Mouse (Mus musculus): ENCODE measurements around the gene Nceh1. TPM values are rescaled to one million over a fixed set of nuclear protein-coding genes. Genes with fewer than 3 reads are reported as not detected.

Gene Nceh1
- polyA plus RNA-seq, 1 experiment: 92.6 TPM

DNA sequence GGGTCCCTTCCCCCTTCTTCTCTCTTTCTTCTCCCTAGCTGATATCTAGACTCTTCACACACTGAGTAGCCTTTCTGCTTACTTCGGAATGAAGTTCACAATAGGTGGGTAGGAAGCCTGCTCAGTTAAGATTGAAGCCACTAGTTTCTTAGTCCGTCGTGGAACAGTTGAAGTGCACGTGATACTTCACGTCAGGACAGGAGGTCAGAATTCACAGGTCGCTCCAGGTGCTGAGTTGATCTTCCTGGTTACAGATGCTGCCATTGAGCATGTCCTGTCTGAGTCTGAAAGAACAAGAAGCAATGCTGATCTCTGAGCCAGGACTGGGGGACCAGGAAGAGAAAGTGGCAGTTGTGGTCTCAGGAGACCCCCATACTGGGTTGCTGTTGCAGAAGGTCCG, 16.4 kb downstream of the Nceh1 start:
- no peak overlapping the region for H3K4me3 ChIP-seq (replicated peaks; ENCODE audit: extremely low read depth, low read depth, low read length)
- no peak for DNase-seq
- TF ChIP-seq POLR2A (IDR thresholded peaks at IDR 0.05; ENCODE audit: borderline replicate concordance, extremely low read depth, low read depth, low read length) (no peak), CTCF (IDR thresholded peaks at IDR 0.05; ENCODE audit: insufficient read depth, low read length) (no peak)
- H3K4me1 ChIP-seq (ENCODE audit: control insufficient read depth, insufficient read depth, low read length): no peaks in the 10 kb centered on the region
- 83% methylated on average over 7 of the region's 7 CpGs for WGBS

DNA sequence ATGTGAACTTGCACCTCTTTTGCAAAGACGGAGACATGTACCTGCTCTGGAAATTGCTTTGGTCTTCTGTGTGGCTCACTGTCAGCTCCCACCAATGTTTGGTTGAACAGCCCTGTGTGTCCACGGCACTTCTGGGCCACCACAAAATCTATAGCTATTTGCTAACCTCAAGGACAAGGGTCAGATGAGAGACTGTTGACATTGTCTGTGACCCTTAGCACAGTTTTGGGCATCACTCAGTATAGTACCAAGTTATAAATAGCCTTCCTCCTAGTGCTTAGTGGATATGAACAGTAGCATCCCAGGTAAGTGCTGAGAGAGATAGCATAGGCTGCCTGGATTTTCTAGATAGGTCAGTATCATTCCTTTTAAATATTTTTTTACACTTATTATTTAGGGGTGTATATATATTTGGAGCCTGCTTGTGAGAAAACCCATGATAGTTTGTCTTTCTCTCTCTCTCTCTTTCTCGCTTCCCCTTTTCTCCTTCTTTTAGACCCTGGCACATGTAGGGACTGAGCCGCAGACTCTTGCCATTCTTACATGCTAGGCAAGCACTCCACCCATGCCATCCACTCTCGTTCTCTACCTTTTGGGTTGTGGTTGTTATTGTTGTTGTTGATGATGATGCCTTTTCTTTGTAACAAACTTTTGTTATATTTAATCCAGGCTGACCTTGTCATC, 19.1 kb downstream of the Nceh1 start:
- no peak for TF ChIP-seq POLR2A (IDR thresholded peaks at IDR 0.05; ENCODE audit: borderline replicate concordance, extremely low read depth, low read depth, low read length)
- no peak for TF ChIP-seq CTCF (IDR thresholded peaks at IDR 0.05; ENCODE audit: insufficient read depth, low read length)
- no peaks in the 10 kb centered on the region; the same call in 1 of the 2 replicates for H3K4me1 ChIP-seq (ENCODE audit: control insufficient read depth, insufficient read depth, low read length)
- WGBS: 83% methylated on average over 5 of the region's 5 CpGs

DNA sequence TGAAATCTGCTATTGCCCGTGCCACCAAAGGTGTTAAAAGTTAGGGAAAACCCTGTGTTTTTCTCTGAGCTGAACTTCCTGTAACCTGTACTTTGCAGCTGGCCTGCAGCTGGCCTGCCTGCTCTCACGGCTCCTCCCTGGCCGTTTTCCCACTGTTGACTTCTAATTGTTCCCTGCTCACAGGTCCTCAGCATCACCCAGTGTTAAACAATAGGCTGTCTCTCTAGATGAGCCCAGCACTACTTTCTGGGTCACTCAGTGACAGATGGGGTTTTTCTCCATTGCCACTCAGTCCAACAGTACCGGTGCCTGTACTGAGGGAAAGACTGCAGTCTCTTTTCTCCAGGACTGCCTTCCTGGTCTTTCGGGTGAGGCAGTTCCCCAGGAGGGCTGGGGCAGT, 22.3 kb downstream of the Nceh1 start:
- no peak for DNase-seq
- H3K4me1 ChIP-seq (ENCODE audit: control insufficient read depth, insufficient read depth, low read length): no peaks in the 10 kb centered on the region; the same call in 1 of the 2 replicates
- TF ChIP-seq POLR2A (IDR thresholded peaks at IDR 0.05; ENCODE audit: borderline replicate concordance, extremely low read depth, low read depth, low read length) (no peak), CTCF (IDR thresholded peaks at IDR 0.05; ENCODE audit: insufficient read depth, low read length) (no peak)
- 23% methylated on average over 5 of the region's 5 CpGs for WGBS
- H3K4me3 ChIP-seq (replicated peaks; ENCODE audit: extremely low read depth, low read depth, low read length): no peak overlapping the region

More for the DNA sequence above, 19.1 kb downstream of the Nceh1 start:
- DNase-seq: no peak
- no peak overlapping the region for H3K4me3 ChIP-seq (replicated peaks; ENCODE audit: extremely low read depth, low read depth, low read length)

DNA sequence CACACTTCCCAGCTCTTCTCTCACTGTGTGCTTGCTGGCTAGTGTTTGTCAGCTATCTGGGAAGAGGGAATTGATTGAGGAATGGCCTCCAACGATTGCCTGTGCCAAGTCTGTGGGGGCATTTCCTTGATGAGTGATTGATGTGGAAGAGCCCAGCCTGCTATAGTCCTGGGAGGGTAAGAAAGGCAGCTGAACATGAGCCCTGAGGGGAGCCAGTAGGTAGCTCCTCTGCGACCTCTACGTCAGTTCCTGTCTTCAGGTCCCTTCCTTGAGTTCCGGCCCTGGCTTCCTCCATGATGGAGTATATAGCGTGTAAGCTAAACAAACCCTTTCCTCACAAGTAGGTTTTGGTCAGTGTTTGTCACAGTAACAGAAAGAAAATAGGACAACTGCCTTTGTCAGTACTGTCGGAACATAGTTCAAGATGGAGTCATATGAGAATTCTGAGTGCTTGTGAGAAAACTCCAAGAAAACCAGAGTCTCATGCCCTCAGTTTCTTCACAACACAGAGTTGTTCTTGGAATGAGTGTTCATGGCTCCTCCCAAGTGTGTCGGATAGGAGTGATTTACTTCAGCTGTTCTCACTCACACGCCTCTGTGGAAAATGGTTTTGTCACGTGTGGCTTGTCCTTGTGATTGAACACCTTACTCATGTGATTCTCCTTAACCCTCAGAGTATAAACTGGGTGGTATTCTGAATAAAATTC, 22.9 kb downstream of the Nceh1 start:
- no peak for TF ChIP-seq POLR2A (IDR thresholded peaks at IDR 0.05; ENCODE audit: borderline replicate concordance, extremely low read depth, low read depth, low read length)
- TF ChIP-seq CTCF (IDR thresholded peaks at IDR 0.05; ENCODE audit: insufficient read depth, low read length): no peak
- WGBS: 61% methylated on average over 9 of the region's 9 CpGs
- Histone ChIP-seq H3K4me1 (ENCODE audit: control insufficient read depth, insufficient read depth, low read length) (no peaks in the 10 kb centered on the region; the same call in 1 of the 2 replicates), H3K4me3 (replicated peaks; ENCODE audit: extremely low read depth, low read depth, low read length) (no peak overlapping the region)
- no peak for DNase-seq

DNA sequence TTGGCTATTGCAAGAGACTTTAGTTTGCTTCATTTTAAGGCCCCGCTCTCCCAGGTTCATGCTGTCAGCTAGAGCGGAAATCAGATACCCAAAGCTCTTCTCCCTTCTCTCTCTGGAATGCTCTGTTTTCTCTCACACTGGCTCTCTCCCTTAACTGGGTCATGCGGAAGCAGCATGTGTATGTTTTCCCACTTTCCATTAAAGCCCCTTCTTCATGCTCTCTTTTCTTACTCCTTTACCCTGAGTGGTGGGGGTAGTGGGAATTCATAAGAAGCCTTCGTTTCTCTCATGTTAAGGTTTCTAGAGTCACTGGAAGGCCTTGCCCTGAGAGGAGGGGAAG, 23.4 kb downstream of the Nceh1 start:
- WGBS: 83% methylated on average over 4 of the region's 4 CpGs
- no peak overlapping the region for H3K4me3 ChIP-seq (replicated peaks; ENCODE audit: extremely low read depth, low read depth, low read length)
- TF ChIP-seq CTCF (IDR thresholded peaks at IDR 0.05; ENCODE audit: insufficient read depth, low read length) (no peak), POLR2A (IDR thresholded peaks at IDR 0.05; ENCODE audit: borderline replicate concordance, extremely low read depth, low read depth, low read length) (no peak)
- DNase-seq: no peak
- no peaks in the 10 kb centered on the region; the same call in 1 of the 2 replicates for H3K4me1 ChIP-seq (ENCODE audit: control insufficient read depth, insufficient read depth, low read length)

DNA sequence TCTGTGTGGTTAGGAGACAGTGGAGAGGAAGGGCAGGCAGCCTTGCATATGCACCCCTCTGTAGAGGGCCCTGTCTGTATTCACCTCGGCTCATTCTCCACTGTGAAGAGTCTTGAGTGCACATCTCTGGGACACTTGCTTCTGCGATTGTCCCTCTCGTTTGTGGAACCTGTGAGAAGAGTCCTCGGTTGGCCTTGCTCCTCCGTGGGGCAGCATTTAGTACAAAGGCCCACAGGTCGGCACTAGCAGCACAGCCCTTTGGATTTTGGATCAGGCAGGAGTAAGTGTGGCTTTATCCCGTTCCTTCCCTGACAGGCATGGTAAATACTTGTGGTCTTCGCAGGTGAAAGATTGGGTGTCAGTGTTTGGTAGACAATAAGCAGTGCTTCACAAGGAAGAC, 23.8 kb downstream of the Nceh1 start:
- DNase-seq: no peak
- Histone ChIP-seq H3K4me1 (ENCODE audit: control insufficient read depth, insufficient read depth, low read length) (no peaks in the 10 kb centered on the region; the same call in 1 of the 2 replicates), H3K4me3 (replicated peaks; ENCODE audit: extremely low read depth, low read depth, low read length) (no peak overlapping the region)
- TF ChIP-seq CTCF (IDR thresholded peaks at IDR 0.05; ENCODE audit: insufficient read depth, low read length) (no peak), POLR2A (IDR thresholded peaks at IDR 0.05; ENCODE audit: borderline replicate concordance, extremely low read depth, low read depth, low read length) (no peak)
- WGBS: 86% methylated on average over 8 of the region's 8 CpGs

DNA sequence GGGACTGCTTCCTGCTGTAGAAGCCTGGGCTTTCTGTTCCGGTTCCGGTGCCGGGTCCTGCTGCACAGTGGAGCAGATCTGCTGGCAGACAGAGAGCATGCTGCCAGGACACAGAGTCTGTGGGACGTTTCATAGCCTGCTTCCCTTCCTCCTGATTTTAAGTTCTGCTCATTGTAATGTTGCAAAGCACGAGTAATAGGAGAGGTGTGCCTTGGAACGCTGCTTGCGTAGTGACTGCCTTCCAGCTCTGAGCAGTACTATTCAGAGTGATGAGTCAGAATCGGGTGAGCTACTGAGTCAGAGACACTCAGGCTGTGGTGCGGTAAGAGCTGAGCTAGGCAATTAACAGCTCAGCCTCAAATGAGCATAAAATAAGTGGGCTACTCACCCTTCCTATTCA, 26.9 kb downstream of the Nceh1 start:
- no peak for DNase-seq
- TF ChIP-seq POLR2A (IDR thresholded peaks at IDR 0.05; ENCODE audit: borderline replicate concordance, extremely low read depth, low read depth, low read length) (no peak), CTCF (IDR thresholded peaks at IDR 0.05; ENCODE audit: insufficient read depth, low read length) (no peak)
- Histone ChIP-seq H3K4me1 (ENCODE audit: control insufficient read depth, insufficient read depth, low read length) (no peaks in the 10 kb centered on the region; the same call in 1 of the 2 replicates), H3K4me3 (replicated peaks; ENCODE audit: extremely low read depth, low read depth, low read length) (no peak overlapping the region)
- WGBS: 51% methylated on average over 9 of the region's 9 CpGs

DNA sequence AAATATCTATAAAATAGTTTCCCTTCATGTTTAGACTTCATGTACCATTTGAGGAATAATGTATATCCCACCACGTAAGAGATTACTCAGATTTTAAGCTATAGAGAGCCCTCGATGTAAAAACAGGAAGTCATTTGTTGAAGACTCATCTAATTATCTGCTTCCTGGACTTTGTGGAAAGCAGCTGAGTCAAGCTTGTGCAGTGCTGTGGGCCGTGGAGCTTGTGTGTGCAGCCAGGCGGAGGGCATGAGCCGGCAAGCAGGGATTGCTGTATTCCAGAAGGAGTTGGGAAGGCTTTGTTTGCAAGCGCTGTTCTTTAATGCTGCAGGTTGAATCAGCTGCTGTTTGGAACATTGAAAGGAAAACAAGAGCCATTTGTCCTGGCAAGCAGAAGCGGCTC, 27.5 kb downstream of the Nceh1 start:
- TF ChIP-seq CTCF (IDR thresholded peaks at IDR 0.05; ENCODE audit: insufficient read depth, low read length): no peak
- no peak for TF ChIP-seq POLR2A (IDR thresholded peaks at IDR 0.05; ENCODE audit: borderline replicate concordance, extremely low read depth, low read depth, low read length)
- Histone ChIP-seq H3K4me3 (replicated peaks; ENCODE audit: extremely low read depth, low read depth, low read length) (no peak overlapping the region), H3K4me1 (ENCODE audit: control insufficient read depth, insufficient read depth, low read length) (no peaks in the 10 kb centered on the region)
- WGBS: 38% methylated on average over 7 of the region's 7 CpGs
- DNase-seq: no peak

DNA sequence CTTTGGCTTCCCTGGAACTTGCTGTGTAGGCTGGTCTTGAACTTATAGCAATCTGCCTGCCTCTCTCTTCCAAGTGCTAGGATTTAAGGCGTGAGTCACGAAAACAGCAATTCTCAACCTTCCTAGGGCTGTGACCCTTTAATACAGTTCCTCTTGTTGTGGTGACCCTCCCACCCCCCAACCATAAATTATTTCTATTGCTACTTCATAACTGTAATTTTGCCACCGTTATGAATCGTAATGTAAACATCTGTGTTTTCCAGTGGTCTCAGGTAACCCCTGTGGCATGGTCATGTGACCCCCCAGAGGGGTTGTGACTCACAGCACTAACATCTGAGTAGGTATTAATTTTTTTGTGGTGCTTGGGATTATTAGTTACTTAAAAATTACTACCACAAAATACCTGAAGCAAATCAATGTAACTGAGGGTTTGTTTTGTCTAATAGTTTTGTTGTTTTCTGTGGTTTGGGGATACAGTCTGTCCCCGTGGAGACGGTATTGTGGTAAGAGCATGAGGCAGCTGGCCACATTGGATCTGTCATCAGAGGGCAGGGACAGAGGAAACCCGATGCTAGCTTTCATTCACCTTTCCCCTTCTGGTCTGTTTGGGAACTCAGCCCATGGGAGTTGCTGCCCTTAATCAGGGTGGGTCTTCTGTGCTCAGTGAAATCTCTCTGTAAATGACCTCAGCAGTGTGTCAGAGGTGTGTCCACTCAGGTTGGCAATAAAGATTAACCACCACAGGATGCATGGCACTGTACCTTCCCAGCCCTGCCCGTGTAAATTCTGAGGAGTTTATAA, 31.5 kb downstream of the Nceh1 start:
- no peaks in the 10 kb centered on the region for H3K4me1 ChIP-seq (ENCODE audit: control insufficient read depth, insufficient read depth, low read length)
- WGBS: 76% methylated on average over 8 of the region's 8 CpGs
- no peak overlapping the region for H3K4me3 ChIP-seq (replicated peaks; ENCODE audit: extremely low read depth, low read depth, low read length)
- TF ChIP-seq CTCF (IDR thresholded peaks at IDR 0.05; ENCODE audit: insufficient read depth, low read length) (no peak), POLR2A (IDR thresholded peaks at IDR 0.05; ENCODE audit: borderline replicate concordance, extremely low read depth, low read depth, low read length) (no peak)
- no peak for DNase-seq

Measured in lung, adult 2 months (tissue).